Mouse (Mus musculus) embryonic facial prominence, embryonic 11.5 days (tissue): ENCODE results near the gene Mphosph6. TPM values are rescaled to one million over a fixed set of nuclear protein-coding genes. Genes with fewer than 3 reads are reported as not detected.

ENCODE experiments used
- ATAC-seq: fragments of 200-750 bp; cut with Nextera tagmentation; replicated peaks from 2 replicates; pipeline ENCODE4 v1.8.0; 2017; ENCODE audit warnings: low read depth; ENCODE audit not compliant: insufficient number of reproducible peaks, low FRiP score, low TSS enrichment
- DNase-seq: peaks from one replicate; pipeline ENCODE4 v3.0.0-alpha.2; 2015; ENCODE audit warnings: low spot score
- H3K27ac ChIP-seq: fragments of 300-500 bp; sonication (generic); replicated peaks from 2 replicates; pipeline ENCODE4 v1.5.1; 2014; ENCODE audit warnings: mild to moderate bottlenecking, low read depth, low read length, control low read depth
- H3K27me3 ChIP-seq: fragments of 300-500 bp; sonication (generic); 2 replicates; pipeline ENCODE4 v1.6.1; 2014; ENCODE audit warnings: mild to moderate bottlenecking, low read length, moderate library complexity, mixed read lengths; ENCODE audit not compliant: control insufficient read depth, insufficient read depth
- H3K36me3 ChIP-seq: fragments of 300-500 bp; sonication (generic); replicated peaks from 2 replicates; pipeline ENCODE4 v1.6.1; 2014; ENCODE audit warnings: low read depth, mild to moderate bottlenecking, low read length, moderate library complexity, mixed read lengths; ENCODE audit not compliant: control insufficient read depth, insufficient read depth
- H3K4me1 ChIP-seq: fragments of 300-500 bp; sonication (generic); 2 replicates; pipeline ENCODE4 v1.6.1; 2014; ENCODE audit warnings: low read length, mixed read lengths; ENCODE audit not compliant: control insufficient read depth, insufficient read depth
- H3K4me2 ChIP-seq: fragments of 300-500 bp; sonication (generic); 2 replicates; pipeline ENCODE4 v1.6.1; 2014; ENCODE audit warnings: low read depth, mild to moderate bottlenecking, control low read depth, low read length, moderate library complexity
- H3K4me3 ChIP-seq: fragments of 300-500 bp; sonication (generic); 2 replicates; pipeline ENCODE4 v1.5.1; 2014; ENCODE audit warnings: low read depth, low read length, control low read depth
- H3K9ac ChIP-seq: fragments of 300-500 bp; sonication (generic); replicated peaks from 2 replicates; pipeline ENCODE4 v1.6.1; 2014; ENCODE audit warnings: mild to moderate bottlenecking, control low read depth, low read length
- H3K9me3 ChIP-seq: fragments of 300-500 bp; sonication (generic); replicated peaks from 2 replicates; pipeline ENCODE4 v1.6.1; 2016; ENCODE audit warnings: mild to moderate bottlenecking, low read length, inconsistent platforms, mixed read lengths; ENCODE audit not compliant: control insufficient read depth
- WGBS: fragments of 180-500 bp; shearing (Covaris S2); extraction: QIAGEN DNeasy Blood & Tissue Kit; methylation state at CpG from one replicate; pipeline ENCODE4 v1.1.7; 2014; 5-methylcytosine and 5-hydroxymethylcytosine counted together
- polyA plus RNA-seq: library from polyadenylated mRNA; unstranded; fragments of >200 nt; fragmentation: Nextera tagmentation; extraction: Ambion mirVana; gene quantifications from 2 replicates; pipeline ENCODE4 v1.2.1, GENCODE M21; 2014

Gene Mphosph6
- polyA plus RNA-seq, 1 experiment from 2014 or later, result 69.1 TPM

GRCm38 (mm10) chr8:117798066-117798465, 3.7 kb downstream of the Mphosph6 start:
- Histone ChIP-seq H3K36me3 (peaks cover under 1% of the 10 kb centered on the region; the same call in 1 of the 2 replicates), H3K9me3 (no peaks in the 10 kb centered on the region), H3K4me2 (no peak overlapping the region), H3K27ac (no peak overlapping the region), H3K4me3 (no peak overlapping the region), H3K4me1 (0 out of 2 replicates have a peak, but pooled peaks cover 3% of the 10 kb centered on the region), H3K27me3 (no peaks in the 10 kb centered on the region), H3K9ac (no peak overlapping the region)
- 94% methylated on average over 2 of the region's 2 CpGs for WGBS
- ATAC-seq (no peak), DNase-seq (no peak)

- Histone ChIP-seq H3K27ac (no peak overlapping the region), H3K4me2 (no peak overlapping the region), H3K36me3 (peaks cover 2% of the 10 kb centered on the region; the same call in 1 of the 2 replicates), H3K9me3 (no peaks in the 10 kb centered on the region), H3K9ac (no peak overlapping the region), H3K4me1 (0 out of 2 replicates have a peak, but pooled peaks cover 3% of the 10 kb centered on the region), H3K27me3 (no peaks in the 10 kb centered on the region), H3K4me3 (no peak overlapping the region)
- no peak for DNase-seq
- WGBS, result 94% methylated on average over 14 of the region's 15 CpGs
- no peak for ATAC-seq
These were observed 5.3 kb downstream of the Mphosph6 start for GRCm38 (mm10) chr8:117796464-117796863.

- H3K36me3 ChIP-seq, result peaks cover 2% of the 10 kb centered on the region; the same call in 1 of the 2 replicates
- WGBS, result 88% methylated on average over 10 of the region's 10 CpGs
- no peak overlapping the region for H3K4me3 ChIP-seq
- H3K4me1 ChIP-seq, result no peaks in the 10 kb centered on the region
- H3K27ac ChIP-seq, result no peak overlapping the region
- H3K27me3 ChIP-seq, result no peaks in the 10 kb centered on the region
- no peak overlapping the region for H3K4me2 ChIP-seq
- no peaks in the 10 kb centered on the region for H3K9me3 ChIP-seq
- H3K9ac ChIP-seq, result no peak overlapping the region
- ATAC-seq (no peak), DNase-seq (no peak)
These were observed 7.2 kb downstream of the Mphosph6 start for GRCm38 (mm10) chr8:117794581-117794980.

GRCm38 (mm10) chr8:117792616-117793144, 9.1 kb downstream of the Mphosph6 start:
- Histone ChIP-seq H3K9ac (no peak overlapping the region), H3K27ac (no peak overlapping the region), H3K36me3 (peaks cover 6% of the 10 kb centered on the region; the same call in 1 of the 2 replicates), H3K4me2 (no peak overlapping the region), H3K9me3 (no peaks in the 10 kb centered on the region), H3K4me1 (no peaks in the 10 kb centered on the region), H3K4me3 (no peak overlapping the region), H3K27me3 (no peaks in the 10 kb centered on the region)
- DNase-seq (no peak), ATAC-seq (no peak)
- 79% methylated on average over 19 of the region's 19 CpGs for WGBS

GRCm38 (mm10) chr8:117786428-117786827, 15.3 kb downstream of the Mphosph6 start:
- WGBS, result 89% methylated on average over 3 of the region's 3 CpGs

GRCm38 (mm10) chr8:117783021-117783420, 18.7 kb downstream of the Mphosph6 start:
- 92% methylated on average over 7 of the region's 7 CpGs for WGBS
- no peak for DNase-seq

More at GRCm38 (mm10) chr8:117786428-117786827, 15.3 kb downstream of the Mphosph6 start:
- Histone ChIP-seq H3K36me3 (peaks cover 6% of the 10 kb centered on the region; the same call in 1 of the 2 replicates), H3K4me2 (no peak overlapping the region), H3K27ac (no peak overlapping the region), H3K4me1 (no peaks in the 10 kb centered on the region), H3K4me3 (no peak overlapping the region), H3K27me3 (no peaks in the 10 kb centered on the region), H3K9me3 (no peaks in the 10 kb centered on the region), H3K9ac (no peak overlapping the region)
- DNase-seq (no peak), ATAC-seq (no peak)

GRCm38 (mm10) chr8:117781375-117782129, 20.2 kb downstream of the Mphosph6 start:
- DNase-seq, result no peak

More at GRCm38 (mm10) chr8:117783021-117783420, 18.7 kb downstream of the Mphosph6 start:
- Histone ChIP-seq H3K9ac (no peak overlapping the region), H3K27me3 (no peaks in the 10 kb centered on the region), H3K36me3 (peaks cover 4% of the 10 kb centered on the region; the same call in 1 of the 2 replicates), H3K9me3 (no peaks in the 10 kb centered on the region), H3K4me2 (no peak overlapping the region), H3K4me1 (no peaks in the 10 kb centered on the region), H3K4me3 (no peak overlapping the region), H3K27ac (no peak overlapping the region)
- no peak for ATAC-seq

GRCm38 (mm10) chr8:117779344-117779743, 22.4 kb downstream of the Mphosph6 start:
- H3K4me3 ChIP-seq, result no peak overlapping the region
- H3K27me3 ChIP-seq, result no peaks in the 10 kb centered on the region
- H3K36me3 ChIP-seq, result no peaks in the 10 kb centered on the region
- H3K4me2 ChIP-seq, result no peak overlapping the region
- no peaks in the 10 kb centered on the region for H3K4me1 ChIP-seq
- WGBS, result 81% methylated on average over 6 of the region's 6 CpGs
- no peak for DNase-seq
- H3K27ac ChIP-seq, result no peak overlapping the region
- no peaks in the 10 kb centered on the region for H3K9me3 ChIP-seq
- no peak overlapping the region for H3K9ac ChIP-seq
- ATAC-seq, result no peak

More at GRCm38 (mm10) chr8:117781375-117782129, 20.2 kb downstream of the Mphosph6 start:
- Histone ChIP-seq H3K36me3 (no peaks in the 10 kb centered on the region), H3K27ac (no peak overlapping the region), H3K4me2 (no peak overlapping the region), H3K9ac (no peak overlapping the region), H3K27me3 (no peaks in the 10 kb centered on the region), H3K4me3 (no peak overlapping the region), H3K9me3 (no peaks in the 10 kb centered on the region), H3K4me1 (no peaks in the 10 kb centered on the region)
- no peak for ATAC-seq
- 67% methylated on average over 6 of the region's 6 CpGs for WGBS
